Mouse (Mus musculus) frontal cortex, postnatal 25 days (tissue): Measurements from ENCODE around the gene Mrgpra3.

Source experiments
- DNase-seq, 2 experiments: peaks; one replicate each; pipeline ENCODE4 v3.0.0; 2022; ENCODE audit warnings: low spot score in 2 of 2

Mrgpra3 gene

DNA sequence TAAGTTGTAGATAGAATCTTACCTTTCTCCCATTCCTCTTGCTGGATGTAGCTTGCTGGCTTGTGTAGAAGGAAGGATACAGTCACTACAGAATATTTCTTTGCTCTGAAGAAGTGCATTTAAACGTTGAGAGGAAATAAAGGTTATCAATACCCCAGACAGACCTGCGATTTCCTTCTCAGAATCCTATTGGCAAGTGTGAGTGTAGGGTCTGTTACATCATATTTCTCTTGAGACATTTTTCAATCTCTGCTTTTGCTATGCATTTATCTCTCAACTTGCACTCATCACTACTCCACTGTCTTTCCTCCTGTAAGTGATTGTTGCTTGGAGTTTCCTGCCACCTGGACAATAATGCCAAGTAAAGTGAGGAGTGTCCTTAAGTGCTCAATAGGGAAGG lies at the start of gene Mrgpra3:
Gene Mrgpra3, minus strand, starts transcription at position 101 of the 400 bp plus-strand sequence.
- no peak for DNase-seq
